Mouse (Mus musculus): ENCODE results near the gene Foxi2. TPM values are rescaled to one million over a fixed set of nuclear protein-coding genes. Genes with fewer than 3 reads are reported as not detected.
A peak's percentile ranks its signal among the peaks of the same experiment; 100 is the strongest.

The Foxi2 gene
- polyA plus RNA-seq, 1 experiment from 2014 or later = 0.08 TPM

GRCm38 (mm10) chr7:135451340-135451739, 41.2 kb downstream of the Foxi2 start:
- Histone ChIP-seq H3K4me2 (ENCODE audit: low read depth) (no peak overlapping the region), H3K4me3 (ENCODE audit: low read depth, low read length) (no peak overlapping the region), H3K9ac (ENCODE audit: low read length) (no peak overlapping the region), H3K9me3 (ENCODE audit: control insufficient read depth, low read length) (no peaks in the 10 kb centered on the region), H3K27ac (ENCODE audit: low read depth, low read length) (no peak overlapping the region), H3K27me3 (ENCODE audit: control insufficient read depth, insufficient read depth, low read length) (no peaks in the 10 kb centered on the region), H3K4me1 (ENCODE audit: control insufficient read depth, insufficient read depth, low read length) (no peaks in the 10 kb centered on the region), H3K36me3 (ENCODE audit: control insufficient read depth, insufficient read depth, low read length) (no peaks in the 10 kb centered on the region)
- ATAC-seq (ENCODE audit: insufficient read depth, low FRiP score, low TSS enrichment) = no peak
- DNase-seq (ENCODE audit: low spot score) = no peak
- WGBS = 79% methylated on average over 3 of the region's 3 CpGs

DNA sequence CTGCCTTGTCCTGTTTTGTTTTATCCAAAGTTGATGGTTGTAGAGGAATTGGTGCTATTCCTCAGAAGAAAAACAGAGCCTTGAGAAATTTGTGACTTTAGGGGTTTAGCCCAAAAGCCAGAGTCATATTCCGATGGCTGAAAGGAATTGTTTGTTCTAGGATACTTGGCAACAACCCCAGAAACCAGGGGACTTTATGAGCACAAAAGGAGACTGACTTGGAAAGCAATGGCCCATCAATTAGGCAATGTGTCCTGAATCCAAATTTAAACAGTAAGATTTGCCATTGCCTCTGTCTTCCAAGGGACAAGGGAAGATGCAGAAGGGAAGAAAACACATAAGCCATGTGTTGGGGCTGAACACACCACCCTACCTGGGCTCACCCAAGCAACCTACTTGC, 42.3 kb downstream of the Foxi2 start:
- Histone ChIP-seq H3K4me3 (ENCODE audit: low read depth, low read length) (no peak overlapping the region), H3K9ac (ENCODE audit: low read length) (no peak overlapping the region), H3K9me3 (ENCODE audit: control insufficient read depth, low read length) (no peaks in the 10 kb centered on the region), H3K4me1 (ENCODE audit: control insufficient read depth, insufficient read depth, low read length) (no peaks in the 10 kb centered on the region), H3K27me3 (ENCODE audit: control insufficient read depth, insufficient read depth, low read length) (no peaks in the 10 kb centered on the region), H3K36me3 (ENCODE audit: control insufficient read depth, insufficient read depth, low read length) (no peaks in the 10 kb centered on the region), H3K27ac (ENCODE audit: low read depth, low read length) (no peak overlapping the region), H3K4me2 (ENCODE audit: low read depth) (no peak overlapping the region)
- DNase-seq (ENCODE audit: low spot score) = no peak
- WGBS = 73% methylated on average over 1 of the region's 1 CpGs
- no peak for ATAC-seq (ENCODE audit: insufficient read depth, low FRiP score, low TSS enrichment)

- DNase-seq (ENCODE audit: low spot score) = peak; percentile 22
- Histone ChIP-seq H3K27ac (ENCODE audit: low read depth, low read length) (no peak overlapping the region), H3K4me2 (ENCODE audit: low read depth) (no peak overlapping the region), H3K4me1 (ENCODE audit: control insufficient read depth, insufficient read depth, low read length) (no peaks in the 10 kb centered on the region), H3K36me3 (ENCODE audit: control insufficient read depth, insufficient read depth, low read length) (no peaks in the 10 kb centered on the region), H3K9me3 (ENCODE audit: control insufficient read depth, low read length) (no peaks in the 10 kb centered on the region), H3K27me3 (ENCODE audit: control insufficient read depth, insufficient read depth, low read length) (no peaks in the 10 kb centered on the region), H3K4me3 (ENCODE audit: low read depth, low read length) (no peak overlapping the region), H3K9ac (ENCODE audit: low read length) (no peak overlapping the region)
- 56% methylated on average over 3 of the region's 3 CpGs for WGBS
- ATAC-seq (ENCODE audit: insufficient read depth, low FRiP score, low TSS enrichment) = no peak
Measured at GRCm38 (mm10) chr7:135453690-135454089, 43.6 kb downstream of the Foxi2 start.

Other genes starting within 250 kb of the Foxi2 start
- not detected in 2 replicates for gene Nps, start 151.6 kb upstream of the Foxi2 start, polyA plus RNA-seq (2014; fragmentation: Nextera tagmentation; extraction: Ambion mirVana)
- gene Clrn3, start 118.3 kb downstream of the Foxi2 start, polyA plus RNA-seq (2014; fragmentation: Nextera tagmentation; extraction: Ambion mirVana) = 0.14 TPM in 1 of 2 replicates, not detected in the other
- gene Ptpre, start 127.2 kb downstream of the Foxi2 start, polyA plus RNA-seq (2014; fragmentation: Nextera tagmentation; extraction: Ambion mirVana) = 0.97 and 1.3 TPM in 2 replicates